Mouse (Mus musculus): ENCODE measurements around the gene Traf2.

GRCm38 (mm10) chr2:25577951-25578795, 31.4 kb upstream of the Traf2 start:
- peak; percentile 30; the same call in 1 of the 2 replicates for TF ChIP-seq CTCF (IDR thresholded peaks at IDR 0.05; ENCODE audit: low read depth)
- TF ChIP-seq EP300 (IDR thresholded peaks at IDR 0.05; ENCODE audit: low read depth), result no peak

Data from liver, postnatal 0 days (tissue).